Comparison of ENCODE assay signal across 11 mouse cellular contexts in the genomic region with DNA sequence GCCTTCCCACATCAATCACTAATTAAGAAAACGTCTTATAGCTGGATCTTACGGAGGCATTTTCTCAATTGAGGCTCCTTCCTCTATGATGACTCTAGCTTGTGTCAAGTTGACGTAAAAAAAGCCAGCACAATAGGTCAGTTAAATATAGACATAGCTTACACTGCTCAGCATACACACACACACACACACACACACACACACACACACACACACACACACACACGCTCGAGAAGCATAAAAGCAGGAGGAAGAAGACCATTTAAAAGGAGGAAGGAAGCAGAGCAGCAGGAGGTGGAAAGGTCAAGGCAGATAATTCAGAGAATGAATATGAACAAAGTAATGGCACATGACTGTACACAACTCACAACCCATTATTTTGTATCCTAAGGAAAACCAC.
DNase-seq lines count a peak whose midpoint lies in the region; ATAC-seq lines count a peak whose summit lies in the region.
"Had no signal": no experiment of that assay in that cellular context is flagged by ENCODE, and none has a peak within 500 bp of the region (broad histone marks: within the 10 kb centered on the region; RNA-seq: fewer than 3 reads in every experiment).

No protein-coding gene starts in this region.

- no peaks in the 10 kb centered on the region for H3K36me3 ChIP-seq in kidney, embryonic 16.5 days (ENCODE audit: insufficient read depth, low read length)
- H3K36me3 ChIP-seq in hindbrain, embryonic 12.5 days = no peaks in the 10 kb centered on the region
- H3K36me3 ChIP-seq: intestine, embryonic 15.5 days had no signal

- no peaks in the 10 kb centered on the region for H3K4me1 ChIP-seq in kidney, embryonic 16.5 days (ENCODE audit: insufficient read depth, low read length)
- peaks cover 17% of the 10 kb centered on the region for H3K4me1 ChIP-seq in brown adipose tissue, adult 24 weeks (ENCODE audit: control insufficient read depth, insufficient read depth, insufficient read length, low read length)
- H3K4me1 ChIP-seq in hindbrain, embryonic 12.5 days = no peaks in the 10 kb centered on the region
- H3K4me1 ChIP-seq: intestine, embryonic 15.5 days had no signal

- H3K27ac ChIP-seq in kidney, embryonic 16.5 days (ENCODE audit: low read length) = no peak overlapping the region
- H3K27ac ChIP-seq in brown adipose tissue, adult 24 weeks (replicated peaks; ENCODE audit: low read depth, low read length) = peak overlapping the region; percentile 94
- H3K27ac ChIP-seq in hindbrain, embryonic 12.5 days = no peak overlapping the region
- H3K27ac ChIP-seq: intestine, embryonic 15.5 days had no signal

- H3K27me3 ChIP-seq in kidney, embryonic 16.5 days (ENCODE audit: insufficient read depth, low read length) = no peaks in the 10 kb centered on the region
- no peaks in the 10 kb centered on the region for H3K27me3 ChIP-seq in hindbrain, embryonic 12.5 days
- H3K27me3 ChIP-seq: intestine, embryonic 15.5 days had no signal

- H3K9ac ChIP-seq in kidney, embryonic 16.5 days (replicated peaks; ENCODE audit: low read length) = no peak overlapping the region
- H3K9ac ChIP-seq in hindbrain, embryonic 12.5 days = no peak overlapping the region
- H3K9ac ChIP-seq: intestine, embryonic 15.5 days had no signal

- H3K9me3 ChIP-seq in kidney, embryonic 16.5 days (ENCODE audit: low read length) = no peaks in the 10 kb centered on the region
- no peaks in the 10 kb centered on the region for H3K9me3 ChIP-seq in hindbrain, embryonic 12.5 days (replicated peaks)
- H3K9me3 ChIP-seq: intestine, embryonic 15.5 days; megakaryocyte, embryonic 14.5 days had no signal

- no peak overlapping the region for H3K4me3 ChIP-seq in kidney, embryonic 16.5 days (ENCODE audit: low read length)
- H3K4me3 ChIP-seq in brown adipose tissue, adult 24 weeks (ENCODE audit: insufficient read depth, low read depth, low read length) = no peak overlapping the region
- H3K4me3 ChIP-seq in hindbrain, embryonic 12.5 days = no peak overlapping the region
- H3K4me3 ChIP-seq: intestine, embryonic 15.5 days; megakaryocyte, embryonic 14.5 days had no signal

- no peak overlapping the region for H3K4me2 ChIP-seq in kidney, embryonic 16.5 days (replicated peaks; ENCODE audit: low read depth, low read length)
- no peak overlapping the region for H3K4me2 ChIP-seq in hindbrain, embryonic 12.5 days (replicated peaks)
- H3K4me2 ChIP-seq: intestine, embryonic 15.5 days had no signal

- DNase-seq in kidney, adult 9 months = peak; percentile 15
- peak; percentile 56 for DNase-seq in heart, adult 8-10 months (ENCODE audit: low spot score)
- DNase-seq in kidney, postnatal 36 days = peak; percentile 27 to 47
- no peak for DNase-seq in left cerebral cortex, postnatal 14 days (ENCODE audit: low spot score in 2 of 2)
- DNase-seq: cerebellum, adult 2 months; thymus, adult 18-20 months had no signal

- 52% methylated on average over 5 of the region's 5 CpGs for WGBS in kidney, embryonic 16.5 days
- 66% methylated on average over 3 of the region's 5 CpGs for WGBS in hindbrain, embryonic 12.5 days

- ATAC-seq in kidney, embryonic 16.5 days (ENCODE audit: low FRiP score, low TSS enrichment) = no peak
- no peak for ATAC-seq in hindbrain, embryonic 12.5 days (ENCODE audit: low FRiP score)
- ATAC-seq: intestine, embryonic 15.5 days had no signal

- intact Hi-C loops in left cerebral cortex, postnatal 14 days (cut with DNase I) = no loop called here

Comparison
In these comparisons a context has a peak if more than half of its experiments do, and no peak if none do; other contexts are left out.
1. DNase-seq: peak in kidney, adult 9 months (single experiment), heart, adult 8-10 months (single experiment) and kidney, postnatal 36 days (2 of 2); none in left cerebral cortex, postnatal 14 days (0 of 2).